Mouse (Mus musculus) stomach, postnatal 0 days (tissue): ENCODE measurements at regions not wholly inside any gene's neighbourhood (a gene's known extent, or its start where the extent isn't known, plus 50 kb on each side); places are given as distances from the start of the nearest gene placed in this dataset.

Experiments
- ATAC-seq: fragments of 200-750 bp; cut with Nextera tagmentation; 2 replicates; pipeline ENCODE4 v1.8.0; 2017; ENCODE audit not compliant: low FRiP score, low TSS enrichment
- DNase-seq: peaks from one replicate; pipeline ENCODE4 v3.0.0-alpha.2; 2016; ENCODE audit warnings: low spot score
- H3K27ac ChIP-seq: fragments of 300-500 bp; sonication (generic); replicated peaks from 2 replicates; pipeline ENCODE4 v1.5.1; 2014; ENCODE audit warnings: mild to moderate bottlenecking, control low read depth
- H3K27me3 ChIP-seq: fragments of 300-500 bp; sonication (generic); 2 replicates; pipeline ENCODE4 v1.6.1; 2014; ENCODE audit warnings: low read length; ENCODE audit not compliant: control insufficient read depth, insufficient read depth
- H3K36me3 ChIP-seq: fragments of 300-500 bp; sonication (generic); 2 replicates; pipeline ENCODE4 v1.6.1; 2014; ENCODE audit warnings: low read length, mixed read lengths; ENCODE audit not compliant: control insufficient read depth, insufficient read depth
- H3K4me1 ChIP-seq: fragments of 300-500 bp; sonication (generic); replicated peaks from 2 replicates; pipeline ENCODE4 v1.6.1; 2014; ENCODE audit warnings: antibody characterized with exemption; ENCODE audit not compliant: control insufficient read depth, insufficient read depth
- H3K4me2 ChIP-seq: fragments of 300-500 bp; sonication (generic); replicated peaks from 2 replicates; pipeline ENCODE4 v1.6.1; 2014; ENCODE audit warnings: low read depth, mild to moderate bottlenecking, control low read depth, moderate library complexity
- H3K4me3 ChIP-seq: fragments of 300-500 bp; sonication (generic); 2 replicates; pipeline ENCODE4 v1.5.1; 2014; ENCODE audit warnings: low read depth, low read length, control low read depth
- H3K9ac ChIP-seq: fragments of 300-500 bp; sonication (generic); 2 replicates; pipeline ENCODE4 v1.6.1; 2014; ENCODE audit warnings: mild to moderate bottlenecking, low read length, control low read depth, mixed read lengths
- H3K9me3 ChIP-seq: fragments of 300-500 bp; sonication (generic); 2 replicates; pipeline ENCODE4 v1.6.1; 2016; ENCODE audit warnings: low read length; ENCODE audit not compliant: control insufficient read depth
- CTCF ChIP-seq: IDR thresholded peaks from 2 replicates; pipeline ENCODE4 v1.5.1; 2016; ENCODE audit warnings: antibody characterized with exemption, low read depth, mild to moderate bottlenecking, moderate library complexity
- EP300 ChIP-seq: optimal IDR thresholded peaks from 2 replicates; pipeline ENCODE3; 2016; ENCODE audit warnings: antibody characterized with exemption
- WGBS: fragments of 180-500 bp; shearing (Covaris S2); extraction: QIAGEN DNeasy Blood & Tissue Kit; methylation state at CpG from one replicate; pipeline ENCODE4 v1.1.7; 2014; 5-methylcytosine and 5-hydroxymethylcytosine counted together

DNA sequence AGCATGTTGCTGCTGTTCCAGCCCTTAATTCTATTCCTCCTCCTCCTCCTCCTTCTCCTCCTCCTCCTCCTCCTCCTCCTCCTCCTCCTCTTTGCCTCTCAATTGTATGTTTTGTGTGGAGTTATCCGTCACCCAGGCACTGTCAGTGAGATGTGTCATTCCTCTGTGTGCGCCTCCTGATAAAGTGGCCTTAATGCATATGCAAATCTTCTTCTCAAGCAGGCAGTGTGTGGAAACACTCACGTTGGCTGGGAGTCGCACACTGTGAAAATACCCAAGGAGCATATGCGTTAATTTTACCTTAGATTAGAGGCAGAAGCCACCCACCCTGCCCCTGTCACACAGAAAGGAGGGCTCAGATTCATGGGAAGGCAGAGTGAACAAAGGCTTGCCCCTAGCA is 401.0 kb downstream of the Tshz3 start:
- ATAC-seq (no peak), DNase-seq (no peak)
- H3K4me2 ChIP-seq, result no peak overlapping the region
- no peaks in the 10 kb centered on the region for H3K27me3 ChIP-seq
- no peak overlapping the region for H3K4me3 ChIP-seq
- WGBS, result 32% methylated on average over 5 of the region's 5 CpGs
- no peak overlapping the region for H3K9ac ChIP-seq
- H3K36me3 ChIP-seq, result no peaks in the 10 kb centered on the region
- no peaks in the 10 kb centered on the region for H3K9me3 ChIP-seq
- H3K27ac ChIP-seq, result no peak overlapping the region
- TF ChIP-seq CTCF (no peak), EP300 (no peak)
- no peaks in the 10 kb centered on the region for H3K4me1 ChIP-seq

DNA sequence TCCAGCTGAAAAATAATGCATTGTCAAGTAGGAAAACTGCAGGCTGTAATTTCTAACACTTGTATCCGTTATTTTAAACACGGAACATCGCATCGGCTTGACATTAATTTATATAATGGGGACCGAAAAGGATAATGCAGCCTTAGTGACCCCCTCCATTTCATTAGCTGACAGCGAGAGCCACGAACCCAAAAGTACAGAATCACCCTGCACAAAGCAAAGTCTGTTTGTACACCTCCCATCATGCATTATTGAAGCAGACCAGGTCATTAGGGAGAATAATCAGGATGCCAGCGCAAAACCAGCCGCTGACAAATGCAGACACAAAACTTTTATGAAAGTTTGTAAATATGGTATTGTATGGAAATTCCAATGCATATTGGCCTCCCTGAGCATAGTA is 406.8 kb downstream of the Tshz3 start:
- WGBS, result 63% methylated on average over 9 of the region's 9 CpGs
- Histone ChIP-seq H3K4me1 (no peaks in the 10 kb centered on the region), H3K36me3 (no peaks in the 10 kb centered on the region), H3K27ac (no peak overlapping the region), H3K4me2 (no peak overlapping the region), H3K9ac (no peak overlapping the region), H3K27me3 (no peaks in the 10 kb centered on the region), H3K9me3 (no peaks in the 10 kb centered on the region), H3K4me3 (no peak overlapping the region)
- DNase-seq (no peak), ATAC-seq (no peak)
- TF ChIP-seq CTCF (no peak), EP300 (no peak)

DNA sequence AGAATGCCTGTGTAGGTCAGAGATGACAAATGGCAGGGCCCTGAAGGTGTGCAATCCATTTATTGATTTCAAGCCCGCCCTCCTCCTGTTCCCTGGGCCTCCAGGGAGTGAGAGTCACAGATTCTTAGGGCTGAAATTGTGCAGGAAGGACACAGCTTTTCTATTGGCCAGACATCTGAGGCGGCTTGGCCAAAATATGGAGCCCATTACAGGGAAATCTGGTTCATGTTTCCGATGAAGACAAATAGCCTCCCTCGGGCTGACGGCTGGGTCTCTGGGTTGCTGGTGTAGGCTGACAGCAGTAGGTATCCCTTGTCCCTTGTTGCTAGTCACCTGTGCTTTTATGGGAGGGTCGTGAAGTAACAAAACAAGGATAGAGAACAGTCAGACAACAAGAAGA is 413.2 kb downstream of the Tshz3 start:
- H3K27ac ChIP-seq, result no peak overlapping the region
- WGBS, result 63% methylated on average over 6 of the region's 6 CpGs
- TF ChIP-seq CTCF, result no peak
- TF ChIP-seq EP300, result no peak
- no peak for ATAC-seq
- no peak overlapping the region for H3K4me3 ChIP-seq
- no peaks in the 10 kb centered on the region for H3K9me3 ChIP-seq
- no peak overlapping the region for H3K4me2 ChIP-seq
- H3K36me3 ChIP-seq, result no peaks in the 10 kb centered on the region
- H3K9ac ChIP-seq, result no peak overlapping the region
- H3K4me1 ChIP-seq, result no peaks in the 10 kb centered on the region
- no peak for DNase-seq
- H3K27me3 ChIP-seq, result no peaks in the 10 kb centered on the region

DNA sequence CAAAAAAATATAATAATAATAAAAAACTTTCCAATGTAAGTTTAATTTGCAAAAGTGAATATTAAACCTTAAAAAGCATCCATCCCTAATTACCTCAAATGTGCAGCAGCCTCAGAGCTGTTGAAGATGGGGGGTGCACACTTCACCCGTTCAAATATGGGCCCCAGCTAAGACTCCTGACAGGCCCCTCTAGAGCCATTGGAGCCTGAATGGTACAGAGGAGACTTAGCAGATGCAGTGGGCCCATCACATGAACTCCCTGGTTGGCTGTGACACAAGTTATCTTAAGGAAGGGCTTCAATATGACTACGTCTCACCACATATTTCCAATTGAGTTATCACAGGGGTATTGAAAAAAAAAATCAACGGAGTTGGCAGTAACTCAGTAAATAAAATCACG is 422.9 kb downstream of the Tshz3 start:
- Histone ChIP-seq H3K27me3 (no peaks in the 10 kb centered on the region), H3K4me3 (no peak overlapping the region), H3K4me2 (no peak overlapping the region), H3K4me1 (no peaks in the 10 kb centered on the region), H3K9ac (no peak overlapping the region), H3K27ac (no peak overlapping the region), H3K36me3 (no peaks in the 10 kb centered on the region), H3K9me3 (no peaks in the 10 kb centered on the region)
- 86% methylated on average over 4 of the region's 4 CpGs for WGBS
- TF ChIP-seq CTCF, result no peak
- no peak for TF ChIP-seq EP300
- DNase-seq, result no peak
- no peak for ATAC-seq

DNA sequence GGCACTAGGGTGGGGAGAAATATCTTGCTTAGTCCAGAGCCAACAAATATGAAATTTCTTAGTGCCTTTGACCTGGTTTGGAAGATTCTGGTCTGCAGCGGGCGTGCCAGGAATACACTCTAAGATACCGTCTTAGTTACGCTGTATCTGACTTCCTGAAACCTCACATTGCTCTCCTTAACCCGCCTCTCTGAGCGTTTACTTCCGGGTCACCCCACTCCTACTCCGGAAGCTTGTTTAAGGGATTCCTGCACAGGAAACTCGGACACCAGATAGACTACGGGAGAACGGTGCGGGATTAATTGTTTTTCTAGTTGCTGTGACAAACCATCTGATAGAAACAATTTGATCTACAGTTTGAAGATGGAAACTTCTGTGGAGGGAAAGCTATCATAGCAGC is 442.3 kb downstream of the Tshz3 start:
- no peak for DNase-seq
- no peak overlapping the region for H3K4me2 ChIP-seq
- no peaks in the 10 kb centered on the region for H3K4me1 ChIP-seq
- no peaks in the 10 kb centered on the region for H3K27me3 ChIP-seq
- no peak for ATAC-seq
- no peak overlapping the region for H3K9ac ChIP-seq
- no peaks in the 10 kb centered on the region for H3K9me3 ChIP-seq
- no peaks in the 10 kb centered on the region for H3K36me3 ChIP-seq
- TF ChIP-seq CTCF (no peak), EP300 (no peak)
- no peak overlapping the region for H3K4me3 ChIP-seq
- H3K27ac ChIP-seq, result no peak overlapping the region
- WGBS, result 90% methylated on average over 12 of the region's 12 CpGs

DNA sequence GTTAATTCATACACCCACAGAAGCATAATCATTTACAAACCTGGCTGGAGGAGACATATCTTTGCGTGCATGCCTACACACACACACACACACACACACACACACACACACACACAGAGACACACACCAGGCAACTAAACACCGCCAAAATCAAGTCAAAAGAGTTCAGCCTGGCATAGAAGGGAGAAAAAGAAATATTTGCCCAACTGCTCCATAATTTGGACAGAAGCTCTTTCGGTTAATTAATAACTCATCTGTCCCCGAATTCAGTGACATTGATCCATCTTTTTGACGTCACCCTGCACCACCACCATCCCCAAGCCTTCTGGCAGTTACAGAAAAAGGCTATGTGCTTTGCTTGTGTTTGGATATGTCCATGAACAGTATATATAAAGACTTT is 444.9 kb downstream of the Tshz3 start:
- no peak overlapping the region for H3K27ac ChIP-seq
- H3K36me3 ChIP-seq, result no peaks in the 10 kb centered on the region
- ATAC-seq, result no peak
- H3K27me3 ChIP-seq, result no peaks in the 10 kb centered on the region
- DNase-seq, result no peak
- no peak overlapping the region for H3K4me2 ChIP-seq
- no peak overlapping the region for H3K4me3 ChIP-seq
- WGBS, result 59% methylated on average over 5 of the region's 5 CpGs
- TF ChIP-seq EP300, result no peak
- TF ChIP-seq CTCF, result no peak
- no peaks in the 10 kb centered on the region for H3K4me1 ChIP-seq
- no peaks in the 10 kb centered on the region for H3K9me3 ChIP-seq
- H3K9ac ChIP-seq, result no peak overlapping the region

DNA sequence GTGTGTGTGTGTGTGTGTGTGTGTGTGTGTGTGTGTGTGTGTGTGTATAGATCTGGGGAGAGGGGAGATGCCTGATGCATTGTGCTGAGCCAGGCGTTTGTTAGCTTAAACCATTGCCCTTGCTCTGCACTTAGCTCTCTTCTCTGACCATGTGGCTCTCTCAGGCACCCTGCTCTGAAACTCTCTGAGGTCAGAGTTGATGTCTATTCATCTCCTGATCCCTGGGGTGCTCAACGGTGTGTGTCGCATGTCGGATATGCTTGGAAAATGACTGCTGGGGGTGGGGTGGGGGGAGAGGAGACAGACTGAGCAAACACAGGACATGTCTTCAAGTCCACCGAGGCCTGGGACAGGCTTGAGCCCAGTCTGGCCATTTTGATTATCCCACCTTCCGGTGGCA is 446.4 kb downstream of the Tshz3 start:
- Histone ChIP-seq H3K36me3 (no peaks in the 10 kb centered on the region), H3K4me2 (no peak overlapping the region), H3K4me3 (no peak overlapping the region), H3K27me3 (no peaks in the 10 kb centered on the region), H3K4me1 (no peaks in the 10 kb centered on the region), H3K27ac (no peak overlapping the region), H3K9ac (no peak overlapping the region), H3K9me3 (no peaks in the 10 kb centered on the region)
- DNase-seq, result no peak
- TF ChIP-seq CTCF, result no peak
- no peak for TF ChIP-seq EP300
- WGBS, result 43% methylated on average over 6 of the region's 6 CpGs
- no peak for ATAC-seq
